Mouse (Mus musculus) neutrophil, adult 5-6 weeks (primary cell): ENCODE data around the gene Rpgrip1. TPM values are rescaled to one million over a fixed set of nuclear protein-coding genes. Genes with fewer than 3 reads are reported as not detected.

ENCODE experiments used
- ATAC-seq: fragments of 151-379, 151-347 bp; 2 replicates; pipeline ENCODE4 v1.8.0; 2017; ENCODE audit warnings: mild to moderate bottlenecking, moderate TSS enrichment; ENCODE audit not compliant: insufficient number of reproducible peaks, poor library complexity, low FRiP score, severe bottlenecking; ENCODE audit errors: extremely low read depth
- total RNA-seq: library from RNA; stranded (forward); fragments of 200-1000 nt; gene quantifications from 2 replicates; pipeline ENCODE4 v1.2.3, GENCODE M21; 2017

Gene Rpgrip1
- total RNA-seq, 1 experiment from 2014 or later: 46.1 TPM

- ATAC-seq: no peak
Measured at GRCm38 (mm10) chr14:52117241-52117640, 6.7 kb downstream of the Rpgrip1 start.

GRCm38 (mm10) chr14:52118456-52118822 is 7.9 kb downstream of the Rpgrip1 start:
- ATAC-seq: no peak

GRCm38 (mm10) chr14:52118823-52119608 is 8.5 kb downstream of the Rpgrip1 start:
- ATAC-seq: peak; percentile 21; the same call in 1 of the 2 replicates

GRCm38 (mm10) chr14:52120169-52120568 is 9.7 kb downstream of the Rpgrip1 start:
- ATAC-seq: no peak

GRCm38 (mm10) chr14:52123918-52124317 is 13.4 kb downstream of the Rpgrip1 start:
- ATAC-seq: peak; percentile 77; the same call in 1 of the 2 replicates

GRCm38 (mm10) chr14:52124636-52125035 is 14.1 kb downstream of the Rpgrip1 start:
- ATAC-seq: no peak

GRCm38 (mm10) chr14:52133584-52133983 is 23.1 kb downstream of the Rpgrip1 start:
- no peak for ATAC-seq

- peak; percentile 43; the same call in 1 of the 2 replicates for ATAC-seq
Measured at GRCm38 (mm10) chr14:52140577-52141444, 30.3 kb downstream of the Rpgrip1 start.

GRCm38 (mm10) chr14:52141445-52142127 is 31.1 kb downstream of the Rpgrip1 start:
- ATAC-seq: peak; percentile 14; the same call in 1 of the 2 replicates

GRCm38 (mm10) chr14:52144165-52144564 is 33.7 kb downstream of the Rpgrip1 start:
- no peak for ATAC-seq

GRCm38 (mm10) chr14:52146540-52146939 is 36.0 kb downstream of the Rpgrip1 start:
- ATAC-seq: no peak

- no peak for ATAC-seq
Measured at GRCm38 (mm10) chr14:52149888-52150287, 39.4 kb downstream of the Rpgrip1 start.

- no peak for ATAC-seq
Measured at GRCm38 (mm10) chr14:52152179-52152578, 41.7 kb downstream of the Rpgrip1 start.

GRCm38 (mm10) chr14:52152613-52153012 is 42.1 kb downstream of the Rpgrip1 start:
- no peak for ATAC-seq

GRCm38 (mm10) chr14:52155008-52155407 is 44.5 kb downstream of the Rpgrip1 start:
- ATAC-seq: no peak

GRCm38 (mm10) chr14:52160911-52161310 is 50.4 kb downstream of the Rpgrip1 start:
- no peak for ATAC-seq

GRCm38 (mm10) chr14:52166571-52166970 is 56.1 kb downstream of the Rpgrip1 start:
- ATAC-seq: peak; percentile 60

GRCm38 (mm10) chr14:52188788-52189187 is 78.3 kb downstream of the Rpgrip1 start:
- ATAC-seq: no peak

- ATAC-seq: no peak
Measured at GRCm38 (mm10) chr14:52189519-52189918, 79.0 kb downstream of the Rpgrip1 start.
